Comparison of ENCODE assay signal across 27 mouse cellular contexts in genomic region chr4:84126400-84126799, GRCm38 (mm10).
DNase-seq lines count a peak whose midpoint lies in the region; ATAC-seq and TF ChIP-seq lines count a peak whose summit lies in the region.
"Had no signal": no experiment of that assay in that cellular context is flagged by ENCODE, and none has a peak within 500 bp of the region (broad histone marks: within the 10 kb centered on the region; RNA-seq: fewer than 3 reads in every experiment).

No protein-coding gene starts in this region.

- 0 out of 2 replicates have a peak overlapping the region, but pooled peaks have one; percentile 40 for H3K27ac ChIP-seq in forebrain, embryonic 10.5 days
- H3K27ac ChIP-seq in forebrain, embryonic 11.5 days (ENCODE audit: low read depth, low read length): no peak overlapping the region
- H3K27ac ChIP-seq in stomach, embryonic 14.5 days (ENCODE audit: low read length): peak overlapping the region; percentile 61; the same call in 1 of the 2 replicates
- H3K27ac ChIP-seq in stomach, postnatal 0 days (replicated peaks): no peak overlapping the region
- peak overlapping the region; percentile 53 for H3K27ac ChIP-seq in limb, embryonic 12.5 days
- H3K27ac ChIP-seq: embryonic facial prominence, embryonic 13.5 days; embryonic facial prominence, embryonic 15.5 days; forebrain, embryonic 12.5 days had no signal

- TF ChIP-seq EP300 in stomach, postnatal 0 days (optimal IDR thresholded peaks at IDR 0.05): no peak

- ATAC-seq in forebrain, embryonic 11.5 days (replicated peaks; ENCODE audit: low FRiP score): no peak
- ATAC-seq in stomach, embryonic 14.5 days (ENCODE audit: insufficient number of reproducible peaks, insufficient read depth, low FRiP score, low read depth): 0 out of 2 replicates have a peak, but pooled peaks have one; percentile 42
- ATAC-seq in stomach, postnatal 0 days (ENCODE audit: low FRiP score, low TSS enrichment): no peak
- no peak for ATAC-seq in limb, embryonic 12.5 days (ENCODE audit: insufficient number of reproducible peaks, insufficient read depth, low FRiP score, low TSS enrichment, low read depth)
- ATAC-seq: activated CD4-positive, CD25-positive, alpha-beta regulatory T cell, adult 4 months; CD4-positive, CD25-positive, alpha-beta regulatory T cell, adult 4 months; forebrain, embryonic 14.5 days; forebrain, embryonic 16.5 days; Patski had no signal

- H3K36me3 ChIP-seq in forebrain, embryonic 10.5 days (replicated peaks): no peaks in the 10 kb centered on the region
- H3K36me3 ChIP-seq in forebrain, embryonic 11.5 days (ENCODE audit: control insufficient read depth, insufficient read depth, low read length): no peaks in the 10 kb centered on the region
- H3K36me3 ChIP-seq in stomach, embryonic 14.5 days (ENCODE audit: control insufficient read depth, insufficient read depth, low read length): no peaks in the 10 kb centered on the region
- H3K36me3 ChIP-seq in stomach, postnatal 0 days (ENCODE audit: control insufficient read depth, insufficient read depth, low read length): no peaks in the 10 kb centered on the region
- no peaks in the 10 kb centered on the region for H3K36me3 ChIP-seq in limb, embryonic 12.5 days
- H3K36me3 ChIP-seq: embryonic facial prominence, embryonic 13.5 days; embryonic facial prominence, embryonic 15.5 days; forebrain, embryonic 12.5 days; G1E had no signal

- no peaks in the 10 kb centered on the region for H3K27me3 ChIP-seq in forebrain, embryonic 10.5 days (ENCODE audit: poor library complexity, severe bottlenecking)
- no peaks in the 10 kb centered on the region for H3K27me3 ChIP-seq in forebrain, embryonic 11.5 days (ENCODE audit: control insufficient read depth, insufficient read depth, low read length)
- no peaks in the 10 kb centered on the region for H3K27me3 ChIP-seq in stomach, embryonic 14.5 days (ENCODE audit: control insufficient read depth, insufficient read depth, low read length)
- no peaks in the 10 kb centered on the region for H3K27me3 ChIP-seq in stomach, postnatal 0 days (ENCODE audit: control insufficient read depth, insufficient read depth, low read length)
- H3K27me3 ChIP-seq in limb, embryonic 12.5 days: no peaks in the 10 kb centered on the region
- H3K27me3 ChIP-seq: CH12.LX; embryonic facial prominence, embryonic 13.5 days; embryonic facial prominence, embryonic 15.5 days; forebrain, embryonic 12.5 days; Patski had no signal

- peaks cover 24% of the 10 kb centered on the region for H3K4me1 ChIP-seq in forebrain, embryonic 10.5 days
- H3K4me1 ChIP-seq in forebrain, embryonic 11.5 days (replicated peaks; ENCODE audit: control insufficient read depth, insufficient read depth, low read length): 0 out of 2 replicates have a peak, but pooled peaks cover 2% of the 10 kb centered on the region
- peaks cover 12% of the 10 kb centered on the region for H3K4me1 ChIP-seq in stomach, embryonic 14.5 days (ENCODE audit: control insufficient read depth, insufficient read depth, low read length)
- H3K4me1 ChIP-seq in stomach, postnatal 0 days (replicated peaks; ENCODE audit: control insufficient read depth, insufficient read depth): no peaks in the 10 kb centered on the region
- peaks cover 23% of the 10 kb centered on the region for H3K4me1 ChIP-seq in limb, embryonic 12.5 days (replicated peaks)

- no peak overlapping the region for H3K4me3 ChIP-seq in forebrain, embryonic 10.5 days
- H3K4me3 ChIP-seq in forebrain, embryonic 11.5 days (ENCODE audit: low read depth, low read length): no peak overlapping the region
- H3K4me3 ChIP-seq in stomach, embryonic 14.5 days (ENCODE audit: low read depth, low read length): no peak overlapping the region
- no peak overlapping the region for H3K4me3 ChIP-seq in stomach, postnatal 0 days (ENCODE audit: low read depth, low read length)
- no peak overlapping the region for H3K4me3 ChIP-seq in limb, embryonic 12.5 days (replicated peaks)
- H3K4me3 ChIP-seq: embryonic facial prominence, embryonic 13.5 days; embryonic facial prominence, embryonic 15.5 days; erythroblast, embryonic 14.5 days; forebrain, embryonic 12.5 days had no signal

- no peaks in the 10 kb centered on the region for H3K9me3 ChIP-seq in forebrain, embryonic 10.5 days
- no peaks in the 10 kb centered on the region for H3K9me3 ChIP-seq in forebrain, embryonic 11.5 days (ENCODE audit: control insufficient read depth, low read length)
- H3K9me3 ChIP-seq in stomach, embryonic 14.5 days (ENCODE audit: control insufficient read depth, low read depth, low read length): no peaks in the 10 kb centered on the region
- H3K9me3 ChIP-seq in stomach, postnatal 0 days (ENCODE audit: control insufficient read depth, low read length): no peaks in the 10 kb centered on the region
- H3K9me3 ChIP-seq in limb, embryonic 12.5 days: no peaks in the 10 kb centered on the region
- H3K9me3 ChIP-seq: embryonic facial prominence, embryonic 13.5 days; embryonic facial prominence, embryonic 15.5 days; forebrain, embryonic 12.5 days had no signal

- no peak for DNase-seq in forebrain, embryonic 10.5 days (ENCODE audit: extremely low spot score, low spot score)
- DNase-seq in forebrain, embryonic 11.5 days (ENCODE audit: low spot score): no peak
- no peak for DNase-seq in stomach, postnatal 0 days (ENCODE audit: low spot score)
- no peak for DNase-seq in layer of hippocampus, postnatal 36 days
- no peak for DNase-seq in urinary bladder, adult 2 months (ENCODE audit: low spot score)
- DNase-seq: adrenal gland, adult 8-10 months; adrenal gland, postnatal 14 days; adrenal gland, postnatal 36 days; B cell, adult 2 months; cerebellum, adult 11-12 months; cerebellum, adult 2 months; cerebellum, adult 9-10 months; cerebellum, postnatal 10 days; cerebellum, postnatal 25 days had no signal

- H3K4me2 ChIP-seq in forebrain, embryonic 11.5 days (ENCODE audit: low read depth, low read length, severe bottlenecking): no peak overlapping the region
- no peak overlapping the region for H3K4me2 ChIP-seq in stomach, embryonic 14.5 days (replicated peaks; ENCODE audit: low read depth, low read length)
- H3K4me2 ChIP-seq in stomach, postnatal 0 days (replicated peaks; ENCODE audit: low read depth): no peak overlapping the region
- no peak overlapping the region for H3K4me2 ChIP-seq in limb, embryonic 12.5 days
- H3K4me2 ChIP-seq: embryonic facial prominence, embryonic 13.5 days; embryonic facial prominence, embryonic 15.5 days; forebrain, embryonic 12.5 days had no signal

- WGBS in forebrain, embryonic 10.5 days: 82% methylated on average over 4 of the region's 4 CpGs
- 74% methylated on average over 4 of the region's 4 CpGs for WGBS in forebrain, embryonic 11.5 days
- WGBS in stomach, embryonic 14.5 days: 21% methylated on average over 4 of the region's 4 CpGs
- WGBS in stomach, postnatal 0 days: 20% methylated on average over 4 of the region's 4 CpGs
- WGBS in limb, embryonic 12.5 days: 79% methylated on average over 4 of the region's 4 CpGs

- H3K9ac ChIP-seq in forebrain, embryonic 11.5 days (ENCODE audit: low read length): no peak overlapping the region
- H3K9ac ChIP-seq in stomach, embryonic 14.5 days (replicated peaks; ENCODE audit: low read depth, low read length): no peak overlapping the region
- H3K9ac ChIP-seq in stomach, postnatal 0 days (ENCODE audit: low read length): no peak overlapping the region
- no peak overlapping the region for H3K9ac ChIP-seq in limb, embryonic 12.5 days (replicated peaks)
- H3K9ac ChIP-seq: embryonic facial prominence, embryonic 13.5 days; embryonic facial prominence, embryonic 15.5 days; forebrain, embryonic 12.5 days had no signal

- no peak for TF ChIP-seq CTCF in stomach, postnatal 0 days (IDR thresholded peaks at IDR 0.05; ENCODE audit: low read depth)

Comparison
In these comparisons a context has a peak if more than half of its experiments do, and no peak if none do; other contexts are left out.
1. H3K27ac ChIP-seq: peak in forebrain, embryonic 10.5 days (single experiment), stomach, embryonic 14.5 days (single experiment) and limb, embryonic 12.5 days (single experiment); none in forebrain, embryonic 11.5 days (single experiment) and stomach, postnatal 0 days (single experiment).